Mouse (Mus musculus) ES-E14 (cell line): ENCODE measurements at regions not wholly inside any gene's neighbourhood (a gene's known extent, or its start where the extent isn't known, plus 50 kb on each side); places are given as distances from the start of the nearest gene placed in this dataset.

Experiments used
- DNase-seq: peaks from one replicate; pipeline ENCODE4 v3.0.0-alpha.2; 2013; ENCODE audit warnings: low read depth, low spot score
- H3K27ac ChIP-seq: 2 replicates; pipeline ENCODE4 v1.5.1; 2012; ENCODE audit warnings: low read depth, mild to moderate bottlenecking, low read length, moderate library complexity, mixed read lengths; ENCODE audit not compliant: poor library complexity, insufficient read depth, severe bottlenecking
- H3K36me3 ChIP-seq: 2 replicates; pipeline ENCODE4 v1.6.1; 2012; ENCODE audit warnings: mild to moderate bottlenecking, low read length, moderate library complexity, mixed read lengths; ENCODE audit not compliant: control insufficient read depth, poor library complexity, insufficient read depth, severe bottlenecking
- H3K4me1 ChIP-seq, 2 experiments: fragments of 150-350 bp in 1 of 2; sonication (generic) in 1 of 2; 2 replicates each; pipeline ENCODE4 v1.6.1; 2012; ENCODE audit warnings: low read length in 2 of 2, mild to moderate bottlenecking in 1 of 2, mixed read lengths in 1 of 2; ENCODE audit not compliant: control insufficient read depth in 2 of 2, insufficient read depth in 2 of 2, poor library complexity in 1 of 2
- H3K4me3 ChIP-seq, 2 experiments: fragments of 150-350 bp in 1 of 2; sonication (generic) in 1 of 2; 2 replicates each; pipeline ENCODE4 v1.5.1; 2012; ENCODE audit warnings: low read length in 2 of 2, low read depth in 1 of 2, mild to moderate bottlenecking in 1 of 2, mixed read lengths in 1 of 2; ENCODE audit not compliant: insufficient read depth in 1 of 2, poor library complexity in 1 of 2, severe bottlenecking in 1 of 2
- H3K9ac ChIP-seq: 2 replicates; pipeline ENCODE4 v1.6.1; 2012; ENCODE audit warnings: low read depth, mild to moderate bottlenecking, low read length, mixed read lengths; ENCODE audit not compliant: poor library complexity, insufficient read depth, severe bottlenecking
- H3K9me3 ChIP-seq: fragments of 150-350 bp; sonication (generic); 2 replicates; pipeline ENCODE4 v1.6.1; 2012; ENCODE audit warnings: low read depth, mild to moderate bottlenecking, low read length; ENCODE audit not compliant: control insufficient read depth, insufficient read depth
- CHD2 ChIP-seq: IDR thresholded peaks from 2 replicates; pipeline ENCODE4 v1.6.1; 2014; ENCODE audit warnings: mild to moderate bottlenecking, low read depth, low read length, inconsistent platforms
- HCFC1 ChIP-seq: IDR thresholded peaks from 2 replicates; pipeline ENCODE4 v1.6.1; 2012; ENCODE audit warnings: low read length, inconsistent platforms, borderline replicate concordance; ENCODE audit not compliant: insufficient read depth
- MAFK ChIP-seq: IDR thresholded peaks from 2 replicates; pipeline ENCODE4 v1.6.1; 2014; ENCODE audit warnings: mild to moderate bottlenecking, low read depth, low read length, inconsistent platforms; ENCODE audit not compliant: insufficient read depth
- ZC3H11A ChIP-seq: IDR thresholded peaks from 2 replicates; pipeline ENCODE4 v1.6.1; 2012; ENCODE audit warnings: low read depth, mild to moderate bottlenecking, inconsistent platforms, low read length, borderline replicate concordance
- ZNF384 ChIP-seq: IDR thresholded peaks from 2 replicates; pipeline ENCODE4 v1.6.1; 2012; ENCODE audit warnings: low read depth, low read length, inconsistent platforms
- in situ Hi-C, 2 experiments: fragments of 600-800 bp; cut with MboI; formaldehyde crosslinking; loops; one replicate each; pipeline ENCODE4 v1.15.1; 2025; ENCODE audit warnings: low sequenced_read_pairs in 2 of 2, inconsistent platforms in 1 of 2; ENCODE audit not compliant: unreplicated experiment in 2 of 2

- Histone ChIP-seq H3K4me1 (peaks cover 4 to 19% of the 10 kb centered on the region in 2 experiments; a peak in 2 of 4 replicates), H3K4me3 (no peak overlapping the region), H3K9me3 (no peaks in the 10 kb centered on the region), H3K36me3 (no peaks in the 10 kb centered on the region), H3K27ac (no peak overlapping the region), H3K9ac (no peak overlapping the region)
- in situ Hi-C loops: no loop called here
- no peak for DNase-seq
- TF ChIP-seq CHD2: no peak
- TF ChIP-seq MAFK: no peak
- TF ChIP-seq ZC3H11A: no peak
Measured at GRCm38 (mm10) chr11:112870201-112871035, 88.4 kb downstream of the Sox9 start.

- Histone ChIP-seq H3K36me3 (no peaks in the 10 kb centered on the region), H3K27ac (no peak overlapping the region), H3K9me3 (no peaks in the 10 kb centered on the region), H3K9ac (no peak overlapping the region), H3K4me3 (no peak overlapping the region), H3K4me1 (peaks cover 4 to 19% of the 10 kb centered on the region in 2 experiments; a peak in 3 of 4 replicates)
- no peak for DNase-seq
- TF ChIP-seq HCFC1 (no peak), ZC3H11A (no peak)
- in situ Hi-C loops: no loop called here
Measured at GRCm38 (mm10) chr11:112872677-112873367, 90.8 kb downstream of the Sox9 start.

GRCm38 (mm10) chr11:112874239-112874638 is 92.2 kb downstream of the Sox9 start:
- peaks cover 4 to 19% of the 10 kb centered on the region in 2 experiments; a peak in 3 of 4 replicates for H3K4me1 ChIP-seq
- no peak overlapping the region for H3K9ac ChIP-seq
- no peaks in the 10 kb centered on the region for H3K36me3 ChIP-seq
- no peak overlapping the region for H3K4me3 ChIP-seq
- no peaks in the 10 kb centered on the region for H3K9me3 ChIP-seq
- no peak for DNase-seq
- no peak for TF ChIP-seq ZNF384
- H3K27ac ChIP-seq: no peak overlapping the region
- in situ Hi-C loops: no loop called here

- Histone ChIP-seq H3K9me3 (no peaks in the 10 kb centered on the region), H3K4me3 (no peak overlapping the region), H3K4me1 (peaks cover 4 to 6% of the 10 kb centered on the region in 2 experiments; a peak in 3 of 4 replicates), H3K36me3 (no peaks in the 10 kb centered on the region), H3K27ac (no peak overlapping the region), H3K9ac (no peak overlapping the region)
- in situ Hi-C loops: no loop called here
- no peak for DNase-seq
- no peak for TF ChIP-seq MAFK
- no peak for TF ChIP-seq ZNF384
- TF ChIP-seq CHD2: no peak
- no peak for TF ChIP-seq HCFC1
- TF ChIP-seq ZC3H11A: no peak
Measured at GRCm38 (mm10) chr11:112876226-112876625, 94.2 kb downstream of the Sox9 start.
